Mouse (Mus musculus) T-helper 2 cell (primary cell): ENCODE results near the gene Ferd3l.

Experiments
- in situ Hi-C: fragments of 300-600 bp; cut with MboI, MseI; formaldehyde crosslinking; loops from one replicate; pipeline ENCODE4 v1.15.1; 2025; ENCODE audit warnings: high pct_unique_total_duplicates

Gene Ferd3l

GRCm38 (mm10) chr12:33928331-33929192, at the start of gene Ferd3l:
TSS of gene Ferd3l (plus strand) at chr12:33928425.
- in situ Hi-C loops = no loop called here

GRCm38 (mm10) chr12:33893956-33894355, 34.3 kb upstream of the Ferd3l start:
- in situ Hi-C loops = no loop called here

- in situ Hi-C loops = no loop called here
These were observed 33.6 kb upstream of the Ferd3l start for GRCm38 (mm10) chr12:33894621-33895020.

GRCm38 (mm10) chr12:33926751-33927150, 1.5 kb upstream of the Ferd3l start:
- in situ Hi-C loops = no loop called here

DNA sequence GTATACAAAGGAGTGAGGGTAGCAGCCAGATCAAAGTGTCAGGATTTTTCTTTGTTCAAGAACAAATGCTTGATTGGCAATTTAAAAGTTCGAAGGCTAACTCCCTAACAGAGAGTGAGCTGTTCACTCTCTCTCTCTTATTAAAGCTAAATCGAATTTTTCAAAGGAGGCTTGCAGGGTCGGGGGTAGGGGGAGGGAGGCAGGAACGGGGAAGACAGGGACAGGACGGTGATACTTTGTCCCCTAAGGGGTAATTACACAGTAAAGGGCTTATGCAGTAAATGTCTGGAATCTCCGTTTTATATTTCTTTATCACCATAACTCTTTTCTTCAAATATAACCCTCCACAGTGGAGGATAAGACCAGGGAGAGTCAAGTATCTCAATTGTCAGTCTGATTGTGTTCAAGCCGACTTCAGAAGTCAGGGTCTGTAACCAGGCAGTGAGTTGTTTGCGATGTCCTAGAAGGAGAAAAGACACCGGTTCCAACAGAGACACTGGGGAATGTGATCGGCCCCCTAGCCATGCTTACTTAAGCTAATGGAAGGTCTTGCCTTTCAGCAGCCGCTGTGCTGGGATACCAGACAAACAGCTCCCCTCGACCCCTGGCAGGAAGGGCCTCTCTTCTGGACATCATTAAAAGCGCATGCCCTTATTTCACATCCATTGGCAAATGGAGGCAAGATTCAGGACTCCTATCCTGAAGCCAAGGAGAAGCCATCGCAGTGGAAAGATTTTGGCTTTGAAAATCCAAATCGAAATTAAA, 709 bp upstream of the Ferd3l start:
- in situ Hi-C loops = no loop called here

DNA sequence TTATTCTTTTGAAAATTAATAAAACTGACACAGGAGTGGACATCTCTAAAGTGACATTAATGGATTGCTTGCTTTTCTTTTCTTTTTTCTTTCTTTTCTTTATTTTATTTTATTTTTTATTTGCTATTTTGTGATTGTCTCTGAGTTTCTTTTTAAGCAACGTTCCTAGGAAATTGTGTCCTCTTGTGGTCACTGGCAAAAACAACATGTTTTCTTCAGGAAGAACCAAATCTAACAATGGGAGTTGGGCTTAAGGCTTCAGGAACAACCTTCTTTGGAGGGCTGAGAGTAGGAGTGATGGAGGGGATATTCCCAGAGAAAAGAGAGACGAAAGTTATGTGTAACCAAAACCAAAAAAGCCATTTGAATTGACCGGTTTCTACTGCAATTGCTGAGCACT, 24.6 kb downstream of the Ferd3l start:
- in situ Hi-C loops = no loop called here

DNA sequence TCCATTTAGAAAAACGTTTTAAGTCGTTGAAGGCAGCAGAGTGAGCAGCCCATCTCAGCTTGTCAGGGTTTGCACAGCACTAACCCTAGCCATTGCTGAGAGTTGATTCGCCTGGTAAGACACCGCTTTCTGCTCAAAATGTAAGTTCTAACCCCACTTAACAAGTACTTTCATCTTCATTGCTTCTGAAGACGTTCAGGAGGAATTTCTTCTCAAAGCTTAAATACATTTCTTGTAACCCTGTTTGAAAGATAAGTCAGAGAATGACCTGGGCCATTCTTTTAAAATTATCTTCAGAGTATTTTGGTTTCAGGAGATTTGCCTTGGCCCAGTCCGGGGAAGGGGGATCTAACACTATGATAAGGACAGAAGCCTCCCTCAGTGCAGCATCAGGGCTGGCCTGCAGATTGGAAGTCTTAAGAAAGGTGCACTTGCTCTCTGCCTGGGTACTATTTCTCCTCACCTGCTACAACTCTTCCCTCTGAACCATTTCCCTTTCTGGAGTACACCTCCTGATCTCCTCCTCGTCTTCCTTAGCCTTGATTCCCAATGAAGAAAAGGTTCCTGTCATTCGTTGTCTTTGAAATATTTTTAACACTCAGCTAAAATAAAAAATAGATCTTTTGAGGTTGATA, 26.8 kb downstream of the Ferd3l start:
- in situ Hi-C loops = no loop called here

- in situ Hi-C loops = no loop called here
These were observed 27.5 kb downstream of the Ferd3l start for GRCm38 (mm10) chr12:33955606-33956295.

- in situ Hi-C loops = no loop called here
These were observed 28.6 kb downstream of the Ferd3l start for GRCm38 (mm10) chr12:33956576-33957399.

DNA sequence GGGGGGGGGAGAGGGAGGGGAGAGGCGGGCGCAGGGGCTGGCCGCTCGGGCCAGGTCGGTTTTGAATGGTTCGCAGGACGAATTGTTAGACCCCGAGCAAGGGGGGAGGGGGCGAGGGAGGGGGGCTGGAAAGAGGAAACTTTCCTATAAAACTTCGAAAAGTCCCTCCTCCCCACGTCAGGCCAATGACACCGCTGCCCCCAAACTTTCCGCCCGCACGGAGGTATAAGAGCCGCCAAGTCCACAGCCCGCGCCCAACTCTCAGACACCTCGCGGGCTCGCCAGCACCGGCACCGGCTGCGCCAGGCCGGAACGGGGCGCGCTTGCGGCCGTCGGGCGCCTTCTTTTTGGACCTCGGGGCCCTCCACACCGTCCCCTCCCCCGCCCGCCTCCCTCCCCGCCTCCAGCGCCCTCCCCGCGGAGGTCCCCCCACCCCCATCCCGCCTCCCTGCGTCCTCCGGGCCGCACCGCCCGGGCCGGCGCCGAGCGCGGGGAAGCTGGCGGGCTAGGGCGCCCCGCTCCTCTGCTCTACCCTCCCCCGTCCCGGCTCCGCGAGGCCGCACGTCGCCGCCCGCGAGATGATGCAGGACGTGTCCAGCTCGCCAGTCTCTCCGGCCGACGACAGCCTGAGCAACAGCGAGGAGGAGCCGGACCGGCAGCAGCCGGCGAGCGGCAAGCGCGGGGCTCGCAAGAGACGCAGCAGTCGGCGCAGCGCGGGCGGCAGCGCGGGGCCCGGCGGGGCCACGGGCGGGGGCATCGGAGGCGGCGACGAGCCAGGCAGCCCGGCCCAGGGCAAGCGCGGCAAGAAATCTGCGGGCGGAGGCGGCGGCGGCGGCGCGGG, 29.4 kb downstream of the Ferd3l start, which contains the start of gene Twist1:
Gene Twist1 (plus strand): TSS at position 272 of the 841 bp plus-strand sequence.
- in situ Hi-C loops = no loop called here

- in situ Hi-C loops = no loop called here
These were observed 30.3 kb downstream of the Ferd3l start for GRCm38 (mm10) chr12:33958241-33959194.

DNA sequence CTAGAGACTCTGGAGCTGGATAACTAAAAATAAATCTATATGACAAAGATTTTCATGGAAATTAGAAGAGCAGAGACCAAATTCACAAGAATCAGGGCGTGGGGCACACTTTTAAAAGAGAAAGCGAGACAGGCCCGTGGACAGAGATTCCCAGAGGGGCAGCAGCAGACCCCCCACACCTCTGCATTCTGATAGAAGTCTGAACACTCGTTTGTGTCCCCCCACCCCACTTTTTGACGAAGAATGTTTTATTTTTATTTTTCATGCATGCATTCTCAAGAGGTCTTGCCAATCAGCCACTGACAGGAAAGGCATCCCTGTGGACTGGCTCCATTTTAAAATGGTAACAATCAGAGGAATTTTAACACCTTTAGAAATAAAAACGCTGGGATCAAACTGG, 31.0 kb downstream of the Ferd3l start:
- in situ Hi-C loops = no loop called here

GRCm38 (mm10) chr12:33959846-33960245, 31.6 kb downstream of the Ferd3l start:
- in situ Hi-C loops = no loop called here

DNA sequence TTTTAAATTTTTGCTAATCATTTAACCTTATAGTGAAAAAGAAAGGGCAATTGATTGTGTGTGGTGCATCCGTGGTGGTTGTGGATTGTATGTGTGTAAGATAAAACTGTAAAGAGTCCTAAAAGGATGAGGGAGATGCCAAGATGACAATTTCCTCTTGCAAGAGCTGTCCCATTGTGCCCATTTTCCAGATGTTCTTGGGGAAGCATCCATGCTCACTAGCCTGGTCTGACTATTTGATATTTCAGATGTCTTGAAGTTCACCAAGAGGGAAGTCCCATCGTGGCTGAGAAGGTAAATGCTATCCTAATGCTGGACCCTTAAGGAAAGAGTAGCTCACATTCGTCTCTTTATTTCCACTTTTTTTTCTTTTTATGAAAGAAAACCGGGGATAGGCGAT, 32.8 kb downstream of the Ferd3l start:
- in situ Hi-C loops = no loop called here

DNA sequence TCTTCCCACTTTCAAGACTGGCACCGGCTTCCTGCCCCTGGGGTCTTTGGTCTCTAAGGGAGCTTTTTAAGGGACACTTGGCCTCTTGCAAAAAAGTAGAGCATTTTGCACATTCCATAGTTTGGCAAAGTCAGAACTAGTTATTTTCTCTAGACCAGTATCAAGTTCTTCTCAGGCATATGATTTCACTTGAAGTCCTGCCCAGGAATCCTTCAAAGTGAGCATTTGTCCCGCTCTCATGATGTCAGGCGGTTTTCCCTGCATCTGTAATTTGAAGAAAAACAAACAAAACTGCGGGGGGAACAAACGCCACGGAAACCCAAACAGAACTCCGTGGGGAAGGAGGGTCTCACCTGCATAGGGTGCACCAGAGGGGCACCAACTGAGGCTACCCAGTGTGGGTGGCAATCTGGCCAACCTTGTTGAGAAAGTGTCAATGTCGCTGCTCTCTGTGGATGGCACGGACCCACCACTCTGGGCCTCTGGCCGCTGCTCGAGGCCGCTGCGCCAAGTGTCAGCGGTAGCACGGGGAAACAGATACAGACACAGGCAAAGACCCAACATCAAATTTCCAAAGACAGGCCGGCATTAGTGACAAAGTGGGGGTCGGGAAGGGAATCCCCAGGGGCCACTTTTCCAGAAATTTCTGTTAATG, 34.0 kb downstream of the Ferd3l start:
- in situ Hi-C loops = no loop called here

DNA sequence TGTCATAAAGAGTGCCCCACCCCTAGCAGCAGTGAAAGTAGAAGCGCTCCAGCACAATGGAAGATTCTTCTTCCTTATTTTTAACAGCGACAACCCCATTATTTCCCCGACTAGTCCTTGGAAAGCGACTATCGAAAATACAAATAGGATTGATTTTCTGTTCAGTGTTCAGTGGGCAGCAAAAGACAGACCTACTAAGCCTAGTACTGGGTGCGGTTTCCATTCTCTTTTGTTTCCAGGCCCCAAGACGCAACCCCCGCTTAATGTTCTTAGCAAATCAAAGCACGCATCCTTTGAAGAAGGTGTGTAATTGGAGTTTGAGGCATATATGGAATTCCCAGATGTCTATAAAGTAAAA, 34.5 kb downstream of the Ferd3l start:
- in situ Hi-C loops = no loop called here

DNA sequence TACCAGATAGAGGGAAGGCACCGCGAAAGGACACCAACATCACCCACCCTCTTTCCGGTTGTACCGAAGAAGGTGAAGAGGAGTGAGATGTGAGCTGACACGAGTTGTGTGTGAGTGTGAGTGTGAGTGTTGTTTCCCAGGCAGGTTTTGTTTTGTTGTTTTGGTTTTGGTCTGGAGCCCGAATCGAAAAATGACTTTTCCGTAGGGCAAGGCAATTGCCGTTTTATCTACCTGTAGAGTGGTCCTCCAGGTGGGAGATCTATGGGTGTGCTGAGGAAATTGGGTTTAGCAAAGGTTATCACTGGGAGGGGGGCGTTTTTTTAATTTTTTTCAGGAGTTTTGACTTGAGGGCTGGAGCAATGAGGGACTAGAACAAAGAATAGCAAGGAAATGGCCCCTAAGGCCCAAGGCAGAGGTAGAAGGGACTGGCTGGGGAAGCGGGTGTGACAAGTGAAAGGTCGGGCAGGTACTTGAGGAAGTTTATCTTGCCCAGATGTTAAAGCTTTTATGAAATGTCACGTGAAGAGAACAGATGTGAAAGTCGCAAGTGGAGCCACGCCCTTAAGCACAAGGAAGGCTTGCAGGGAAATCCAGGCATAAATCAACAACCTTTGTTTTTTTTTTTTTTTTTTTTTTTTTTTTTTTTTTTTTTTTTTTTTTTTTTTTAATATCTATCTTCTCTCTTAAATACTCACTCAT, 35.6 kb downstream of the Ferd3l start:
- in situ Hi-C loops = no loop called here

- in situ Hi-C loops = no loop called here
These were observed 36.2 kb downstream of the Ferd3l start for GRCm38 (mm10) chr12:33964427-33964826.
